Mouse (Mus musculus): Measurements from ENCODE around the gene Mrpl22.
A peak's percentile ranks its signal among the peaks of the same experiment; 100 is the strongest.
"Not testable (repeated sequence)": the region's sequence is repeated elsewhere in the genome, so short reads cannot be mapped to it uniquely, and the experiment has no call there.

The Mrpl22 gene

GRCm38 (mm10) chr11:58171459-58172091 is at the start of gene Mrpl22:
Mrpl22 (plus strand) TSS chr11:58171661.
- peak; percentile 98 for DNase-seq (ENCODE audit: low spot score)

GRCm38 (mm10) chr11:58123711-58124110 is 47.8 kb upstream of the Mrpl22 start:
- no peak for DNase-seq (ENCODE audit: low spot score)

GRCm38 (mm10) chr11:58125021-58125420 is 46.4 kb upstream of the Mrpl22 start:
- no peak for DNase-seq (ENCODE audit: low spot score)

DNA sequence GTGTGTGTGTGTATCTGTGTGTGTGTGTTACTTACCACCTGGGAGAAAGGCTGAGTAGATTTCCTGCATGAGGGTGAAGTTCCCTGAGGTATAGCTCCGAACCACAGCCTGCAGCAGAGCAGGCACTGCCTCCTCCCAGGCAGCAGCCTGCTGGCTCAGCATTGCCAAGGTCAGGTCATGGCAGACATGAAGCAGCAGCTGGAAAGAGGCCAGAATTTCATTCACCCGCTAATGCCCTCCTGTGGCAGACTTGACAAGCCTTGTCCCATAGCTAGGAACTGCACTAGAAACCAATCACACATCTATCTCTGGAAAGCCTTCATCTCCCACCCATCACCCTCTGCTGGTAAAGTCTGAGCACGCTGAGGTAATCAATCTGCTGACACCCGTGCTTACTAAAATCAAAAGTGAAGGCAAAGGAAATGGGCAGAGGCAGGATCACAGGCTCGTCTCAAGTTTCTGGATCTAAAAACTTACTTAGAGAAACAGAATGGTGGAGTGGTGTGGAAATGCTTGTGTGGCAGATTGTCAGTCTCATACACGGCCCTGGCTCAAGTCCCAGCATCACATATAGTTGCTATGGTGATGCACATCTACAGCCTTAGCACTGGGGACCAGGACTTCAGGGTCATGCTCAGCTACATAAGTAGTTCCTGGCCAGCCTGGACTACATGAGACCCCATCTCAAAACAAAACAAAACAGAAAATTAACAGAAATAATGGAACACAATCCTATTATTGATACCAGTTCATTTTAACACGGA is 44.9 kb upstream of the Mrpl22 start:
- DNase-seq (ENCODE audit: low spot score) = peak; percentile 32

DNA sequence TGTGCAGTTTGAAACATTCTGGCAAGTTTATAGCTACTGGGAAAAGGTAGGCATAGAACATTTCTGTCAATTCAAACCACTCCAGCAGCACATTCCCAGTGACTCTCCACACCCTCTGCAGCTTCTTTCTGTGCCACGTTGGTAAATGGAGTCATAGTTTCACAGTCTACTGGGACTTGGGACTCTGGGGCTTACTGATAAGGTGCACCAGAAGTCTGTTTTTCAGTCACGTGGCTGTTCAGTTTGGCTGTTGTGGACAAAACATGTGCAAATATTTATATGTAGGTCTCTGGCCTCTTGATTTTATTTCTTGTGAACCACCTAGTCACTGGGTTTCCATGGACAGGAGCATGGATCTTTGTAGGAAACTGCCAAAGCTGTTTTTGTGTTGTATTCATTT is 43.9 kb upstream of the Mrpl22 start:
- DNase-seq (ENCODE audit: low spot score) = no peak

DNA sequence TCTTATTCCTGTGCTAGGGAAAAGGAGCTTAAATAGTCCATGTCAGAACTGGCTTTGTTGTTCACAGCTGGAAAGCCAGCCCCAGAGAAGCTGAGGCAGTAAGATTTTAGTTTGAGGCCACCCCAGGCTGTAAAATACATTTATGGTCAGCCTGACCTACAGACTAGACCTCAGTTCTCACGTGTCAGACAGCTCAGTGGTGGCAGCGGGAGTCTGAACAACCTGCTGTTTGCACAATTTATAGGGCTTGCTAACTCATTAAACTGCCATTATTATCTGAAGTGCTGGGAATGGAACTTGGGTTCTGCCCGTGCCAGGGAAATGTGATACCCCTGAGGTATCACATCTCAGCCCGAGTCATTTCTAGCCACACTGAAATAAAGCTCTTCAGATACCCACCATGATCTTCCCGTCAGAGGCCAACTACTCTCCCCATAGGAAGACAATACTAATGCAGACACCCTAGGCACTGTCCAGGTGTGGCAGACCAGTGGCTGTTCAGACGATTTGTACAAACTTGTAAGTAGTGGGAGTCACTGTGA is 42.1 kb upstream of the Mrpl22 start:
- no peak for DNase-seq (ENCODE audit: low spot score)

- no peak for DNase-seq (ENCODE audit: low spot score)
Measured at GRCm38 (mm10) chr11:58132026-58132425, 39.4 kb upstream of the Mrpl22 start.

DNA sequence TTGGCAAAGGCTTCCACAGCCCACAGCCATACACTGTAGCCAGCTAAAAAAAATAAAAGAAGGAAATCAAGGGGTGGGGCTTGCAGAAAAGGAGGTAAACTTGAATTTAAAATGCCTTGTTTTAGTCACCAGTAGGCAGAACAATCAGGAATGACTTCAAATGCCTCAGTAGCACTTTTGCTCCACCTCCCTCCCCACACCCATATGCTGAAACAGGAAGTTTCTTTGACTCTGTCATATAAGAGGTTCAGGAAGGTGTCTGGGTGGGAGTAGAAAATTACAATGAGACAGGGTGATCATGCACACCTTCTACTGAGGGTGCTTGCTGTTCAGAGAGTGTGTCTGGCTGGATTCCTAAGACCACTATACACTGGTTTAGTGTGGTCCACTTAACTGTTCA is 36.6 kb upstream of the Mrpl22 start:
- no peak for DNase-seq (ENCODE audit: low spot score)

GRCm38 (mm10) chr11:58135296-58135695 is 36.2 kb upstream of the Mrpl22 start:
- DNase-seq (ENCODE audit: low spot score) = no peak

DNA sequence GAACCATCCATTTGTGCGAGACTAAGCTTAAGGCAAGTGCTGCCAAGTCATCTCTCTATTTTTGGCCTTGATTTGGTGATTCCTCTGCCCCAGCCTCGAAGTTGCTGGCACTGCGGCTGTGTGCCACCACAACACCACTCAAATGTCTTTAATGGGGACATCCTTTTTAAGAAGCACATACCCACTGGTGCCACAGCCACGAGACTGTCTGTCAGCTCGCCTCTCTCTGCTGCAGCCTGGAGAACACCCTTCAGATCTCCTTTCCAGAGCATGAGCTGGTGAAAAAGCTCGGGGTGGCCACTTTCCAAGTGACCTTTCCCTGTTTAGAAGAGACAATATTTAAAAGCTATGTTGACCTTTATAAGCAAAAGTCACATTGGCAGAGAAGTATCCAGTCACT is 34.8 kb upstream of the Mrpl22 start:
- DNase-seq (ENCODE audit: low spot score) = no peak

GRCm38 (mm10) chr11:58138821-58139220 is 32.6 kb upstream of the Mrpl22 start:
- no peak for DNase-seq (ENCODE audit: low spot score)

DNA sequence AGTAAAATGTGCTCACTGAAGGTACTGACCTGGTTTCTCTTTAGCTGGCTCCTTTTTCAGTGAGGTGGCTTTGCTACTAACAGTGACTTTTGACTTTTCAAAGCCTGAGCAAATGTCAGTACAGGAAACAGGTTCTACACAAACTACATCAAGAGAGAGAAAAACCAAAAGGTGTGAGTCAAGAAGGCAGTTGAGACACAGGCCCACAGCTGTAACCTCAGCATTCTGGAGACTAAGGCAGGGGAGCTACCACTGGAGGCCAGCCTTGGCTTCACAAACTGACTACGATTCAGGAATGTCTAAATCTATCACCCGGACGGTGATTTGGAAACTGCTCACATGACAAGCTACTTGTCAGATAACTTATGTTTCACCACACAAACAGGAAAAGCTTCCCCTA is 32.0 kb upstream of the Mrpl22 start:
- no peak for DNase-seq (ENCODE audit: low spot score)

GRCm38 (mm10) chr11:58143704-58144426 is 27.6 kb upstream of the Mrpl22 start:
- no peak for DNase-seq (ENCODE audit: low spot score)

GRCm38 (mm10) chr11:58146241-58146640 is 25.2 kb upstream of the Mrpl22 start:
- peak; percentile 30 for DNase-seq (ENCODE audit: low spot score)

- DNase-seq (ENCODE audit: low spot score) = no peak
Measured at GRCm38 (mm10) chr11:58155458-58155857, 16.0 kb upstream of the Mrpl22 start.

- no peak for DNase-seq (ENCODE audit: low spot score)
Measured at GRCm38 (mm10) chr11:58156871-58157270, 14.6 kb upstream of the Mrpl22 start.

DNA sequence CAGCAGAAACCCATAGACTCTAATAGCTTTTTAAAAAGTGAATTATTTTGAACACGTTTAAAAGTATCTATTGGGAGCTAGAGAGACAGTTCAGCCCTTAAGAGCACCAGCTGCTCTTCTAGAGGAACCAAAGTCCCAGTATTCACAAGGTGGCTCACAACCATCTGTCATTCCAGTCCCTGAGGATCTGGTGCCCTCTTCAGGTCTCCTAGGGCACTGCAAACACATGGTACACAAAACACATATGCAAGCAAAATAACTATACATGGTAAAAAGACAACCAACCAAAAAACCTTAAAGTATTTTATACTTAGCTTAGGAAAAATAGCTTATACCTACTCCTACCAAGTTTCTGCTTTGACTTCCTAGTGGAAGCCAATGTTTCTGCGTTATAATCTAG is 6.4 kb upstream of the Mrpl22 start:
- DNase-seq (ENCODE audit: low spot score) = no peak

- no peak for DNase-seq (ENCODE audit: low spot score)
Measured at GRCm38 (mm10) chr11:58167822-58168166, 3.7 kb upstream of the Mrpl22 start.

GRCm38 (mm10) chr11:58168167-58168915 is 3.1 kb upstream of the Mrpl22 start, which contains the start of gene Gemin5:
Gemin5 (minus strand) TSS chr11:58168539.
- DNase-seq (ENCODE audit: low spot score) = peak; percentile 85

- no peak for DNase-seq (ENCODE audit: low spot score)
Measured at GRCm38 (mm10) chr11:58169666-58170065, 1.8 kb upstream of the Mrpl22 start.

- peak; percentile 77 for DNase-seq (ENCODE audit: low spot score)
Measured at GRCm38 (mm10) chr11:58179563-58179962, 8.1 kb downstream of the Mrpl22 start.

DNA sequence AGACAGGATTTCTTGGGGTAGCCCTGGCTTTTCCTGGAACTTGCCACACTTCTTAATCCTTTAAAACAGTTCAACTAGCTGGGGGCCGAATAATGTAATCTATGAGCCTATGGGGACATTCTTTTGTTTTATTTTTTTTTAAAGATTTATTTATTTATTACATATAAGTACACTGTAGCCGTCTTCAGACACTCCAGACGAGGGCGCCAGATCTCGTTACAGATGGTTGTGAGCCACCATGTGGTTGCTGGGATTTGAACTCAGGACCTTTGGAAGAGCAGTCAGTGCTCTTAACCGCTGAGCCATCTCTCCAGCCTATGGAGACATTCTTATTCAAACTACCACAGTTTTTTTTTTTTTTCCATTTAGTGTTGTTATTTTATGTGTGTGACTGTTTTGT is 8.5 kb downstream of the Mrpl22 start:
- not testable (repeated sequence) for DNase-seq (ENCODE audit: low spot score)

All from urinary bladder, postnatal 14 days (tissue).